Comparison of ENCODE assay signal across 9 mouse cellular contexts in genomic region chr8:94998431-94998830, GRCm38 (mm10). TPM values are rescaled to one million over a fixed set of nuclear protein-coding genes. Genes with fewer than 3 reads are reported as not detected.
DNase-seq lines count a peak whose midpoint lies in the region; ATAC-seq and TF ChIP-seq lines count a peak whose summit lies in the region.
"Had no signal": no experiment of that assay in that cellular context is flagged by ENCODE, and none has a peak within 500 bp of the region (broad histone marks: within the 10 kb centered on the region; RNA-seq: fewer than 3 reads in every experiment).

No protein-coding gene starts in this region.

- no peak overlapping the region for H3K4me3 ChIP-seq in lung, embryonic 16.5 days (ENCODE audit: low read length)
- no peak overlapping the region for H3K4me3 ChIP-seq in liver, embryonic 12.5 days
- no peak overlapping the region for H3K4me3 ChIP-seq in small intestine, adult 2 months (ENCODE audit: low read depth, low read length)
- no peak overlapping the region for H3K4me3 ChIP-seq in intestine, postnatal 0 days (ENCODE audit: low read depth, low read length)

- DNase-seq in heart, adult 11 months: peak; percentile 94
- no peak for DNase-seq in heart, adult 18-20 months
- no peak for DNase-seq in lung, postnatal 14 days
- no peak for DNase-seq in cerebellum, postnatal 10 days

- 0 out of 2 replicates have a peak overlapping the region, but pooled peaks have one; percentile 5 for H3K9ac ChIP-seq in lung, embryonic 16.5 days (ENCODE audit: low read length)
- H3K9ac ChIP-seq in liver, embryonic 12.5 days: peak overlapping the region; percentile 36
- no peak overlapping the region for H3K9ac ChIP-seq in intestine, postnatal 0 days (ENCODE audit: low read depth, low read length)

- no peaks in the 10 kb centered on the region for H3K9me3 ChIP-seq in lung, embryonic 16.5 days (ENCODE audit: control insufficient read depth, low read length)
- H3K9me3 ChIP-seq in liver, embryonic 12.5 days (replicated peaks): no peaks in the 10 kb centered on the region
- no peaks in the 10 kb centered on the region for H3K9me3 ChIP-seq in intestine, postnatal 0 days (ENCODE audit: control insufficient read depth)

- H3K4me1 ChIP-seq in lung, embryonic 16.5 days (replicated peaks; ENCODE audit: control insufficient read depth, insufficient read depth, low read length): peaks cover 38% of the 10 kb centered on the region
- peaks cover 91% of the 10 kb centered on the region for H3K4me1 ChIP-seq in liver, embryonic 12.5 days
- H3K4me1 ChIP-seq in small intestine, adult 2 months (ENCODE audit: control insufficient read depth, insufficient read depth, insufficient read length, low read length): peaks cover 4% of the 10 kb centered on the region
- H3K4me1 ChIP-seq in intestine, postnatal 0 days (replicated peaks; ENCODE audit: control insufficient read depth, insufficient read depth, low read length): 0 out of 2 replicates have a peak, but pooled peaks cover 3% of the 10 kb centered on the region

- H3K4me2 ChIP-seq in lung, embryonic 16.5 days (ENCODE audit: low read depth, low read length): no peak overlapping the region
- peak overlapping the region; percentile 25 for H3K4me2 ChIP-seq in liver, embryonic 12.5 days
- no peak overlapping the region for H3K4me2 ChIP-seq in intestine, postnatal 0 days (replicated peaks; ENCODE audit: low read depth)

- ATAC-seq in lung, embryonic 16.5 days (ENCODE audit: low read depth): no peak
- no peak for ATAC-seq in liver, embryonic 12.5 days
- no peak for ATAC-seq in intestine, postnatal 0 days

- H3K27me3 ChIP-seq in lung, embryonic 16.5 days (ENCODE audit: control insufficient read depth, insufficient read depth, low read depth, low read length): no peaks in the 10 kb centered on the region
- no peaks in the 10 kb centered on the region for H3K27me3 ChIP-seq in liver, embryonic 12.5 days (replicated peaks)
- no peaks in the 10 kb centered on the region for H3K27me3 ChIP-seq in small intestine, adult 2 months (ENCODE audit: control insufficient read depth, insufficient read depth, low read length)
- no peaks in the 10 kb centered on the region for H3K27me3 ChIP-seq in intestine, postnatal 0 days (replicated peaks; ENCODE audit: control insufficient read depth, insufficient read depth, low read length)

- TF ChIP-seq CTCF in small intestine, adult 2 months (IDR thresholded peaks at IDR 0.05; ENCODE audit: extremely low read depth, insufficient read length, insufficient replicate concordance, low read depth, low read length): no peak
- TF ChIP-seq CTCF in intestine, postnatal 0 days (IDR thresholded peaks at IDR 0.05; ENCODE audit: low read depth): no peak

- 34% methylated on average over 2 of the region's 2 CpGs for WGBS in lung, embryonic 16.5 days
- 14% methylated on average over 2 of the region's 2 CpGs for WGBS in liver, embryonic 12.5 days (ENCODE audit: insufficient replicate concordance)
- WGBS in small intestine, adult 2 months: 50% methylated on average over 2 of the region's 2 CpGs
- 31% methylated on average over 2 of the region's 2 CpGs for WGBS in intestine, postnatal 0 days

- TF ChIP-seq POLR2A in small intestine, adult 2 months (IDR thresholded peaks at IDR 0.05; ENCODE audit: low read depth, low read length): no peak

- peak overlapping the region; percentile 81 for H3K27ac ChIP-seq in lung, embryonic 16.5 days (ENCODE audit: low read length)
- peak overlapping the region; percentile 71 for H3K27ac ChIP-seq in liver, embryonic 12.5 days
- peak overlapping the region; percentile 43 for H3K27ac ChIP-seq in small intestine, adult 2 months (ENCODE audit: insufficient read depth, low read depth, low read length)
- no peak overlapping the region for H3K27ac ChIP-seq in intestine, postnatal 0 days (ENCODE audit: low read depth, low read length)

- peaks cover 3% of the 10 kb centered on the region for H3K36me3 ChIP-seq in lung, embryonic 16.5 days (ENCODE audit: control insufficient read depth, insufficient read depth, low read length)
- H3K36me3 ChIP-seq in liver, embryonic 12.5 days: peaks cover 77% of the 10 kb centered on the region
- H3K36me3 ChIP-seq in small intestine, adult 2 months (ENCODE audit: control insufficient read depth, insufficient read depth, low read length): 0 out of 2 replicates have a peak, but pooled peaks cover 1% of the 10 kb centered on the region
- H3K36me3 ChIP-seq in intestine, postnatal 0 days (ENCODE audit: control insufficient read depth, insufficient read depth): no peaks in the 10 kb centered on the region

RNA-seq across cellular contexts. Expression of gene Adgrg3, which starts 19.1 kb away (rescaled TPM):
- 1 to 10 TPM; 1.5 TPM for total RNA-seq in heart, adult 18-20 months (2021)
- polyA plus RNA-seq in lung, embryonic 16.5 days (2015; fragmentation: Nextera tagmentation; extraction: Ambion mirVana): 4.7 TPM in 2 replicates
- 7.9 and 8.7 TPM in 2 replicates for polyA plus RNA-seq in liver, embryonic 12.5 days (2016; fragmentation: Nextera tagmentation; extraction: Ambion mirVana)
- polyA plus RNA-seq in small intestine, adult 2 months (2012; rRNA removed): 3.5 and 7.6 TPM in 2 replicates
- 4.2 and 4.7 TPM in 2 replicates for polyA plus RNA-seq in intestine, postnatal 0 days (2015; fragmentation: Nextera tagmentation; extraction: Ambion mirVana)

RNA-seq across cellular contexts. Expression of gene Adgrg1, which starts 23.9 kb away (rescaled TPM):
- total RNA-seq in heart, adult 18-20 months (2021): 10 to 100 TPM; 60.8 to 62.2 TPM
- 39.8 and 42.9 TPM in 2 replicates for polyA plus RNA-seq in lung, embryonic 16.5 days (2015; fragmentation: Nextera tagmentation; extraction: Ambion mirVana)
- polyA plus RNA-seq in liver, embryonic 12.5 days (2016; fragmentation: Nextera tagmentation; extraction: Ambion mirVana): 78.5 and 80.9 TPM in 2 replicates
- polyA plus RNA-seq in small intestine, adult 2 months (2012; rRNA removed): 32.3 and 36.4 TPM in 2 replicates
- 22.3 and 22.7 TPM in 2 replicates for polyA plus RNA-seq in intestine, postnatal 0 days (2015; fragmentation: Nextera tagmentation; extraction: Ambion mirVana)

RNA-seq across cellular contexts. Expression of gene Drc7, which starts 56.5 kb away (rescaled TPM):
- not detected for total RNA-seq in heart, adult 18-20 months (2021)
- 1.5 and 2.7 TPM in 2 replicates for polyA plus RNA-seq in lung, embryonic 16.5 days (2015; fragmentation: Nextera tagmentation; extraction: Ambion mirVana)
- 0.14 and 0.37 TPM in 2 replicates for polyA plus RNA-seq in liver, embryonic 12.5 days (2016; fragmentation: Nextera tagmentation; extraction: Ambion mirVana)
- polyA plus RNA-seq in small intestine, adult 2 months (2012; rRNA removed): not detected in 2 replicates
- not detected in 2 replicates for polyA plus RNA-seq in intestine, postnatal 0 days (2015; fragmentation: Nextera tagmentation; extraction: Ambion mirVana)
- total RNA-seq: heart, postnatal 36 days had no signal
